Mouse (Mus musculus): ENCODE data around the gene Ccnl1.

Gene Ccnl1

GRCm38 (mm10) chr3:65925058-65925740 lies 32.9 kb downstream of the Ccnl1 start:
- no peak for DNase-seq

GRCm38 (mm10) chr3:65922420-65922819 lies 35.6 kb downstream of the Ccnl1 start:
- DNase-seq: peak; percentile 27

- DNase-seq: no peak
Observed at GRCm38 (mm10) chr3:65921671-65922070, 36.4 kb downstream of the Ccnl1 start.

- no peak for DNase-seq
Observed at GRCm38 (mm10) chr3:65919016-65919415, 39.0 kb downstream of the Ccnl1 start.

GRCm38 (mm10) chr3:65912928-65913327 lies 45.1 kb downstream of the Ccnl1 start:
- peak; percentile 18 for DNase-seq

- no peak for DNase-seq
Observed at GRCm38 (mm10) chr3:65912217-65912616, 45.8 kb downstream of the Ccnl1 start.

- no peak for DNase-seq
Observed at GRCm38 (mm10) chr3:65911265-65911664, 46.8 kb downstream of the Ccnl1 start.

GRCm38 (mm10) chr3:65909454-65909853 lies 48.6 kb downstream of the Ccnl1 start:
- no peak for DNase-seq

- DNase-seq: no peak
Observed at GRCm38 (mm10) chr3:65907536-65907935, 50.5 kb downstream of the Ccnl1 start.

GRCm38 (mm10) chr3:65905281-65906169 lies 52.5 kb downstream of the Ccnl1 start:
- no peak for DNase-seq

GRCm38 (mm10) chr3:65904711-65905110 lies 53.3 kb downstream of the Ccnl1 start:
- DNase-seq: no peak

GRCm38 (mm10) chr3:65904106-65904505 lies 53.9 kb downstream of the Ccnl1 start:
- no peak for DNase-seq

- no peak for DNase-seq
Observed at GRCm38 (mm10) chr3:65898598-65899278, 59.3 kb downstream of the Ccnl1 start.

- DNase-seq: no peak
Observed at GRCm38 (mm10) chr3:65897233-65897993, 60.6 kb downstream of the Ccnl1 start.

Measured in kidney, postnatal 10 days (tissue).